Mouse (Mus musculus) limb, embryonic 15.5 days (tissue): ENCODE measurements at regions not wholly inside any gene's neighbourhood (a gene's known extent, or its start where the extent isn't known, plus 50 kb on each side); places are given as distances from the start of the nearest gene placed in this dataset.

Experiments
- ATAC-seq: fragments of 200-750 bp; cut with Nextera tagmentation; 2 replicates; pipeline ENCODE4 v1.8.0; 2017; ENCODE audit warnings: low read depth, moderate TSS enrichment; ENCODE audit not compliant: insufficient number of reproducible peaks, low FRiP score, low TSS enrichment
- H3K27ac ChIP-seq: fragments of 300-500 bp; sonication (generic); 2 replicates; pipeline ENCODE4 v1.5.1; 2015; ENCODE audit warnings: moderate library complexity, mild to moderate bottlenecking, inconsistent platforms
- H3K27me3 ChIP-seq: fragments of 300-500 bp; sonication (generic); 2 replicates; pipeline ENCODE4 v1.6.1; 2015; ENCODE audit warnings: inconsistent platforms
- H3K36me3 ChIP-seq: fragments of 300-500 bp; sonication (generic); 2 replicates; pipeline ENCODE4 v1.6.1; 2015; ENCODE audit warnings: inconsistent platforms
- H3K4me1 ChIP-seq: fragments of 300-500 bp; sonication (generic); 2 replicates; pipeline ENCODE4 v1.6.1; 2015; ENCODE audit warnings: inconsistent platforms
- H3K4me2 ChIP-seq: fragments of 300-500 bp; sonication (generic); 2 replicates; pipeline ENCODE4 v1.6.1; 2015; ENCODE audit warnings: mild to moderate bottlenecking, inconsistent platforms
- H3K4me3 ChIP-seq: fragments of 300-500 bp; sonication (generic); 2 replicates; pipeline ENCODE4 v1.5.1; 2015; ENCODE audit warnings: mild to moderate bottlenecking, inconsistent platforms
- H3K9ac ChIP-seq: fragments of 300-500 bp; sonication (generic); 2 replicates; pipeline ENCODE4 v1.6.1; 2015; ENCODE audit warnings: inconsistent platforms
- H3K9me3 ChIP-seq: fragments of 300-500 bp; sonication (generic); 2 replicates; pipeline ENCODE4 v1.6.1; 2016; ENCODE audit warnings: inconsistent platforms
- WGBS: fragments of 180-500 bp; shearing (Covaris S2); methylation state at CpG from one replicate; pipeline ENCODE4 v1.1.7; 2015; 5-methylcytosine and 5-hydroxymethylcytosine counted together

GRCm38 (mm10) chr10:61034056-61034455 is 55.1 kb upstream of the Pcbd1 start:
- Histone ChIP-seq H3K4me2 (no peak overlapping the region), H3K9me3 (no peaks in the 10 kb centered on the region), H3K9ac (no peak overlapping the region), H3K27ac (no peak overlapping the region), H3K27me3 (0 out of 2 replicates have a peak, but pooled peaks cover 3% of the 10 kb centered on the region), H3K36me3 (no peaks in the 10 kb centered on the region), H3K4me3 (no peak overlapping the region), H3K4me1 (0 out of 2 replicates have a peak, but pooled peaks cover 3% of the 10 kb centered on the region)
- ATAC-seq, result no peak
- 30% methylated on average over 6 of the region's 6 CpGs for WGBS

- Histone ChIP-seq H3K27me3 (no peaks in the 10 kb centered on the region), H3K9me3 (no peaks in the 10 kb centered on the region), H3K4me1 (no peaks in the 10 kb centered on the region), H3K4me3 (no peak overlapping the region), H3K36me3 (no peaks in the 10 kb centered on the region), H3K9ac (no peak overlapping the region), H3K27ac (no peak overlapping the region), H3K4me2 (no peak overlapping the region)
- WGBS, result 57% methylated on average over 5 of the region's 5 CpGs
- no peak for ATAC-seq
Observed at GRCm38 (mm10) chr10:61028598-61028997, 60.5 kb upstream of the Pcbd1 start.

GRCm38 (mm10) chr10:61027215-61027614 is 61.9 kb upstream of the Pcbd1 start:
- no peaks in the 10 kb centered on the region for H3K4me1 ChIP-seq
- no peak overlapping the region for H3K4me3 ChIP-seq
- H3K27me3 ChIP-seq, result no peaks in the 10 kb centered on the region
- no peak for ATAC-seq
- H3K27ac ChIP-seq, result no peak overlapping the region
- WGBS, result 74% methylated on average over 6 of the region's 6 CpGs
- H3K9ac ChIP-seq, result no peak overlapping the region
- no peaks in the 10 kb centered on the region for H3K36me3 ChIP-seq
- H3K9me3 ChIP-seq, result no peaks in the 10 kb centered on the region
- no peak overlapping the region for H3K4me2 ChIP-seq

GRCm38 (mm10) chr10:61025061-61025460 is 64.1 kb upstream of the Pcbd1 start:
- Histone ChIP-seq H3K27me3 (no peaks in the 10 kb centered on the region), H3K9ac (no peak overlapping the region), H3K4me3 (no peak overlapping the region), H3K4me2 (no peak overlapping the region), H3K36me3 (no peaks in the 10 kb centered on the region), H3K27ac (no peak overlapping the region), H3K9me3 (no peaks in the 10 kb centered on the region), H3K4me1 (no peaks in the 10 kb centered on the region)
- 72% methylated on average over 4 of the region's 4 CpGs for WGBS
- ATAC-seq, result no peak

- Histone ChIP-seq H3K4me2 (no peak overlapping the region), H3K9ac (no peak overlapping the region), H3K27me3 (no peaks in the 10 kb centered on the region; the same call in 1 of the 2 replicates), H3K27ac (no peak overlapping the region), H3K4me3 (no peak overlapping the region), H3K4me1 (no peaks in the 10 kb centered on the region), H3K36me3 (no peaks in the 10 kb centered on the region), H3K9me3 (no peaks in the 10 kb centered on the region)
- 40% methylated on average over 3 of the region's 3 CpGs for WGBS
- ATAC-seq, result no peak
Observed at GRCm38 (mm10) chr10:61024166-61024565, 65.0 kb upstream of the Pcbd1 start.

- Histone ChIP-seq H3K4me1 (no peaks in the 10 kb centered on the region), H3K9ac (no peak overlapping the region), H3K27me3 (no peaks in the 10 kb centered on the region; the same call in 1 of the 2 replicates), H3K4me2 (no peak overlapping the region), H3K27ac (no peak overlapping the region), H3K9me3 (no peaks in the 10 kb centered on the region), H3K36me3 (no peaks in the 10 kb centered on the region), H3K4me3 (no peak overlapping the region)
- no peak for ATAC-seq
- WGBS, result 31% methylated on average over 7 of the region's 7 CpGs
Observed at GRCm38 (mm10) chr10:61023431-61023830, 65.7 kb upstream of the Pcbd1 start.

GRCm38 (mm10) chr10:61019566-61019965 is 69.6 kb upstream of the Pcbd1 start:
- 15% methylated on average over 2 of the region's 2 CpGs for WGBS
- Histone ChIP-seq H3K36me3 (no peaks in the 10 kb centered on the region), H3K9ac (no peak overlapping the region), H3K9me3 (no peaks in the 10 kb centered on the region), H3K4me3 (no peak overlapping the region), H3K27ac (no peak overlapping the region), H3K27me3 (no peaks in the 10 kb centered on the region; the same call in 1 of the 2 replicates), H3K4me2 (no peak overlapping the region), H3K4me1 (no peaks in the 10 kb centered on the region)
- ATAC-seq, result no peak

GRCm38 (mm10) chr10:61012199-61012695 is 76.9 kb upstream of the Pcbd1 start:
- Histone ChIP-seq H3K9ac (no peak overlapping the region), H3K36me3 (no peaks in the 10 kb centered on the region), H3K27ac (no peak overlapping the region), H3K4me2 (no peak overlapping the region), H3K27me3 (no peaks in the 10 kb centered on the region), H3K9me3 (no peaks in the 10 kb centered on the region), H3K4me3 (no peak overlapping the region), H3K4me1 (no peaks in the 10 kb centered on the region)
- no peak for ATAC-seq
- 73% methylated on average over 1 of the region's 1 CpGs for WGBS

GRCm38 (mm10) chr10:61010697-61011096 is 78.4 kb upstream of the Pcbd1 start:
- H3K4me2 ChIP-seq, result no peak overlapping the region
- H3K36me3 ChIP-seq, result no peaks in the 10 kb centered on the region
- no peaks in the 10 kb centered on the region for H3K27me3 ChIP-seq
- WGBS, result 77% methylated on average over 4 of the region's 4 CpGs
- no peak for ATAC-seq
- H3K4me3 ChIP-seq, result no peak overlapping the region
- no peaks in the 10 kb centered on the region for H3K9me3 ChIP-seq
- no peak overlapping the region for H3K9ac ChIP-seq
- H3K4me1 ChIP-seq, result no peaks in the 10 kb centered on the region
- H3K27ac ChIP-seq, result no peak overlapping the region

- H3K9ac ChIP-seq, result no peak overlapping the region
- no peaks in the 10 kb centered on the region for H3K36me3 ChIP-seq
- no peaks in the 10 kb centered on the region for H3K9me3 ChIP-seq
- no peak overlapping the region for H3K4me3 ChIP-seq
- no peaks in the 10 kb centered on the region for H3K4me1 ChIP-seq
- no peak overlapping the region for H3K4me2 ChIP-seq
- 82% methylated on average over 3 of the region's 3 CpGs for WGBS
- no peaks in the 10 kb centered on the region for H3K27me3 ChIP-seq
- no peak for ATAC-seq
- no peak overlapping the region for H3K27ac ChIP-seq
Observed at GRCm38 (mm10) chr10:61007403-61007802, 81.7 kb upstream of the Pcbd1 start.

- Histone ChIP-seq H3K27ac (no peak overlapping the region), H3K4me3 (no peak overlapping the region), H3K36me3 (no peaks in the 10 kb centered on the region), H3K4me2 (no peak overlapping the region), H3K4me1 (no peaks in the 10 kb centered on the region), H3K9me3 (no peaks in the 10 kb centered on the region), H3K27me3 (no peaks in the 10 kb centered on the region), H3K9ac (no peak overlapping the region)
- ATAC-seq, result no peak
- 94% methylated on average over 22 of the region's 22 CpGs for WGBS
Observed at GRCm38 (mm10) chr10:61001745-61002160, 87.4 kb upstream of the Pcbd1 start.

- no peaks in the 10 kb centered on the region for H3K27me3 ChIP-seq
- H3K4me3 ChIP-seq, result no peak overlapping the region
- no peak overlapping the region for H3K4me2 ChIP-seq
- H3K9ac ChIP-seq, result no peak overlapping the region
- H3K36me3 ChIP-seq, result no peaks in the 10 kb centered on the region
- ATAC-seq, result no peak
- no peaks in the 10 kb centered on the region for H3K9me3 ChIP-seq
- no peaks in the 10 kb centered on the region for H3K4me1 ChIP-seq
- H3K27ac ChIP-seq, result no peak overlapping the region
- 51% methylated on average over 9 of the region's 9 CpGs for WGBS
Observed at GRCm38 (mm10) chr10:60997393-60997792, 91.7 kb upstream of the Pcbd1 start.
